Mouse (Mus musculus): ENCODE results near the gene Rer1. TPM values are rescaled to one million over a fixed set of nuclear protein-coding genes. Genes with fewer than 3 reads are reported as not detected.
"Not testable (repeated sequence)": the region's sequence is repeated elsewhere in the genome, so short reads cannot be mapped to it uniquely, and the experiment has no call there.

The Rer1 gene
- polyA plus RNA-seq, 1 experiment from 2014 or later, result 147 TPM

- no peak overlapping the region for H3K4me3 ChIP-seq
- no peak overlapping the region for H3K27ac ChIP-seq
- H3K4me2 ChIP-seq, result no peak overlapping the region
- ATAC-seq (ENCODE audit: insufficient number of reproducible peaks, insufficient read depth, low FRiP score, low TSS enrichment, low read depth), result no peak
- H3K4me1 ChIP-seq, result peaks cover 20% of the 10 kb centered on the region
- WGBS, result 88% methylated on average over 5 of the region's 5 CpGs
- no peaks in the 10 kb centered on the region for H3K27me3 ChIP-seq
- H3K9me3 ChIP-seq, result no peaks in the 10 kb centered on the region
- H3K9ac ChIP-seq, result no peak overlapping the region
- H3K36me3 ChIP-seq, result peaks cover 19% of the 10 kb centered on the region
Measured at GRCm38 (mm10) chr4:155089241-155089640, 3.1 kb upstream of the Rer1 start.

- peak; percentile 67; the same call in 1 of the 2 replicates for ATAC-seq (ENCODE audit: insufficient number of reproducible peaks, insufficient read depth, low FRiP score, low TSS enrichment, low read depth)
- Histone ChIP-seq H3K4me1 (peaks cover 28% of the 10 kb centered on the region), H3K27me3 (no peaks in the 10 kb centered on the region), H3K4me3 (peak overlapping the region; percentile 93), H3K4me2 (peak overlapping the region; percentile 96), H3K27ac (peak overlapping the region; percentile 92), H3K36me3 (peaks cover 38% of the 10 kb centered on the region), H3K9me3 (no peaks in the 10 kb centered on the region), H3K9ac (peak overlapping the region; percentile 94)
- 5% methylated on average over 35 of the region's 35 CpGs for WGBS
Measured at GRCm38 (mm10) chr4:155085206-155086107, 725 bp downstream of the Rer1 start.

- peak overlapping the region; percentile 11; the same call in 1 of the 2 replicates for H3K4me3 ChIP-seq
- H3K27ac ChIP-seq, result no peak overlapping the region
- ATAC-seq (ENCODE audit: insufficient number of reproducible peaks, insufficient read depth, low FRiP score, low TSS enrichment, low read depth), result no peak
- WGBS, result 87% methylated on average over 7 of the region's 7 CpGs
- peaks cover 44% of the 10 kb centered on the region for H3K36me3 ChIP-seq
- H3K4me2 ChIP-seq, result peak overlapping the region; percentile 96
- no peaks in the 10 kb centered on the region for H3K27me3 ChIP-seq
- H3K9me3 ChIP-seq, result no peaks in the 10 kb centered on the region
- H3K9ac ChIP-seq, result peak overlapping the region; percentile 94
- H3K4me1 ChIP-seq, result peaks cover 32% of the 10 kb centered on the region
Measured at GRCm38 (mm10) chr4:155084351-155084750, 1.8 kb downstream of the Rer1 start.

GRCm38 (mm10) chr4:155083553-155083952 lies 2.6 kb downstream of the Rer1 start:
- WGBS, result 91% methylated on average over 4 of the region's 4 CpGs
- Histone ChIP-seq H3K9ac (0 out of 2 replicates have a peak overlapping the region, but pooled peaks have one; percentile 94), H3K36me3 (peaks cover 44% of the 10 kb centered on the region), H3K27me3 (no peaks in the 10 kb centered on the region), H3K4me2 (no peak overlapping the region), H3K4me1 (peaks cover 32% of the 10 kb centered on the region), H3K4me3 (no peak overlapping the region), H3K9me3 (no peaks in the 10 kb centered on the region), H3K27ac (no peak overlapping the region)
- no peak for ATAC-seq (ENCODE audit: insufficient number of reproducible peaks, insufficient read depth, low FRiP score, low TSS enrichment, low read depth)

GRCm38 (mm10) chr4:155079666-155080065 lies 6.5 kb downstream of the Rer1 start:
- Histone ChIP-seq H3K4me2 (no peak overlapping the region), H3K27ac (no peak overlapping the region), H3K9me3 (no peaks in the 10 kb centered on the region), H3K27me3 (no peaks in the 10 kb centered on the region), H3K4me1 (peaks cover 16% of the 10 kb centered on the region), H3K4me3 (no peak overlapping the region), H3K9ac (no peak overlapping the region), H3K36me3 (peaks cover 83% of the 10 kb centered on the region)
- no peak for ATAC-seq (ENCODE audit: insufficient number of reproducible peaks, insufficient read depth, low FRiP score, low TSS enrichment, low read depth)
- 73% methylated on average over 6 of the region's 6 CpGs for WGBS

- H3K9ac ChIP-seq; H3K9me3 ChIP-seq; H3K27ac ChIP-seq; H3K27me3 ChIP-seq; H3K4me3 ChIP-seq; H3K4me2 ChIP-seq; ATAC-seq (ENCODE audit: insufficient number of reproducible peaks, insufficient read depth, low FRiP score, low TSS enrichment, low read depth): not testable (repeated sequence)
- peaks cover 92% of the 10 kb centered on the region for H3K36me3 ChIP-seq
- WGBS, result 90% methylated on average over 10 of the region's 10 CpGs
- H3K4me1 ChIP-seq, result peaks cover 10% of the 10 kb centered on the region
Measured at GRCm38 (mm10) chr4:155078808-155079207, 7.4 kb downstream of the Rer1 start.

GRCm38 (mm10) chr4:155076677-155077076 lies 9.5 kb downstream of the Rer1 start:
- Histone ChIP-seq H3K36me3 (peaks cover 95% of the 10 kb centered on the region), H3K27me3 (no peaks in the 10 kb centered on the region), H3K4me2 (no peak overlapping the region), H3K4me3 (no peak overlapping the region), H3K9ac (no peak overlapping the region), H3K9me3 (no peaks in the 10 kb centered on the region), H3K4me1 (peaks cover 4% of the 10 kb centered on the region; the same call in 1 of the 2 replicates), H3K27ac (no peak overlapping the region)
- no peak for ATAC-seq (ENCODE audit: insufficient number of reproducible peaks, insufficient read depth, low FRiP score, low TSS enrichment, low read depth)
- WGBS, result 84% methylated on average over 9 of the region's 9 CpGs

GRCm38 (mm10) chr4:155075813-155076212 lies 10.4 kb downstream of the Rer1 start:
- Histone ChIP-seq H3K27me3 (no peaks in the 10 kb centered on the region), H3K9me3 (no peaks in the 10 kb centered on the region), H3K4me1 (peaks cover 4% of the 10 kb centered on the region; the same call in 1 of the 2 replicates), H3K4me2 (no peak overlapping the region), H3K4me3 (no peak overlapping the region), H3K36me3 (peaks cover 97% of the 10 kb centered on the region), H3K27ac (no peak overlapping the region), H3K9ac (no peak overlapping the region)
- ATAC-seq (ENCODE audit: insufficient number of reproducible peaks, insufficient read depth, low FRiP score, low TSS enrichment, low read depth), result no peak
- WGBS, result 95% methylated on average over 2 of the region's 2 CpGs

GRCm38 (mm10) chr4:155075137-155075536 lies 11.0 kb downstream of the Rer1 start:
- Histone ChIP-seq H3K4me3 (no peak overlapping the region), H3K9ac (no peak overlapping the region), H3K4me1 (peaks cover 1% of the 10 kb centered on the region; the same call in 1 of the 2 replicates), H3K9me3 (no peaks in the 10 kb centered on the region), H3K36me3 (peaks cover 98% of the 10 kb centered on the region), H3K27ac (no peak overlapping the region), H3K4me2 (no peak overlapping the region), H3K27me3 (no peaks in the 10 kb centered on the region)
- no peak for ATAC-seq (ENCODE audit: insufficient number of reproducible peaks, insufficient read depth, low FRiP score, low TSS enrichment, low read depth)
- 90% methylated on average over 9 of the region's 9 CpGs for WGBS

- H3K9me3 ChIP-seq, result no peaks in the 10 kb centered on the region
- 75% methylated on average over 9 of the region's 9 CpGs for WGBS
- H3K4me3 ChIP-seq, result no peak overlapping the region
- no peaks in the 10 kb centered on the region for H3K27me3 ChIP-seq
- no peak overlapping the region for H3K4me2 ChIP-seq
- no peak for ATAC-seq (ENCODE audit: insufficient number of reproducible peaks, insufficient read depth, low FRiP score, low TSS enrichment, low read depth)
- H3K4me1 ChIP-seq, result no peaks in the 10 kb centered on the region
- peaks cover 98% of the 10 kb centered on the region for H3K36me3 ChIP-seq
- no peak overlapping the region for H3K9ac ChIP-seq
- H3K27ac ChIP-seq, result no peak overlapping the region
Measured at GRCm38 (mm10) chr4:155074418-155074817, 11.8 kb downstream of the Rer1 start.

- H3K4me3 ChIP-seq, result no peak overlapping the region
- ATAC-seq (ENCODE audit: insufficient number of reproducible peaks, insufficient read depth, low FRiP score, low TSS enrichment, low read depth), result no peak
- WGBS, result 95% methylated on average over 5 of the region's 5 CpGs
- H3K27me3 ChIP-seq, result no peaks in the 10 kb centered on the region
- peaks cover 20% of the 10 kb centered on the region for H3K4me1 ChIP-seq
- peaks cover 81% of the 10 kb centered on the region for H3K36me3 ChIP-seq
- no peak overlapping the region for H3K27ac ChIP-seq
- no peak overlapping the region for H3K4me2 ChIP-seq
- H3K9me3 ChIP-seq, result no peaks in the 10 kb centered on the region
- peak overlapping the region; percentile 32; the same call in 1 of the 2 replicates for H3K9ac ChIP-seq
Measured at GRCm38 (mm10) chr4:155070921-155071320, 15.3 kb downstream of the Rer1 start.

GRCm38 (mm10) chr4:155070199-155070598 lies 16.0 kb downstream of the Rer1 start:
- Histone ChIP-seq H3K27me3 (no peaks in the 10 kb centered on the region), H3K9me3 (no peaks in the 10 kb centered on the region), H3K4me3 (no peak overlapping the region), H3K4me2 (no peak overlapping the region), H3K9ac (peak overlapping the region; percentile 2; the same call in 1 of the 2 replicates), H3K27ac (no peak overlapping the region), H3K36me3 (peaks cover 73% of the 10 kb centered on the region), H3K4me1 (peaks cover 25% of the 10 kb centered on the region)
- ATAC-seq (ENCODE audit: insufficient number of reproducible peaks, insufficient read depth, low FRiP score, low TSS enrichment, low read depth), result no peak
- 92% methylated on average over 13 of the region's 13 CpGs for WGBS
